Mouse (Mus musculus) liver, postnatal 0 days (tissue): ENCODE results near the gene Stx16.

Source experiments
- CTCF ChIP-seq: sonication (generic); IDR thresholded peaks from 2 replicates; pipeline ENCODE4 v1.5.1; 2016; ENCODE audit warnings: antibody characterized with exemption, low read depth
- EP300 ChIP-seq: IDR thresholded peaks from 2 replicates; pipeline ENCODE4 v1.6.1; 2016; ENCODE audit warnings: antibody characterized with exemption, low read depth, mild to moderate bottlenecking

- TF ChIP-seq CTCF (no peak), EP300 (no peak)
These were observed 25.8 kb upstream of the Stx16 start for GRCm38 (mm10) chr2:174050339-174050685.
